Mouse (Mus musculus) stomach, embryonic 15.5 days (tissue): ENCODE data around the gene Rpl3. TPM values are rescaled to one million over a fixed set of nuclear protein-coding genes. Genes with fewer than 3 reads are reported as not detected.

ENCODE experiments used
- ATAC-seq: fragments of 200-750 bp; cut with Nextera tagmentation; 2 replicates; pipeline ENCODE4 v1.8.0; 2017; ENCODE audit warnings: low read depth, moderate number of reproducible peaks, moderate TSS enrichment; ENCODE audit not compliant: insufficient read depth, low FRiP score
- H3K27ac ChIP-seq: fragments of 300-500 bp; sonication (generic); 2 replicates; pipeline ENCODE4 v1.5.1; 2015; ENCODE audit warnings: mild to moderate bottlenecking, inconsistent platforms
- H3K27me3 ChIP-seq: fragments of 300-500 bp; sonication (generic); replicated peaks from 2 replicates; pipeline ENCODE4 v1.6.1; 2015; ENCODE audit warnings: inconsistent platforms
- H3K36me3 ChIP-seq: fragments of 300-500 bp; sonication (generic); 2 replicates; pipeline ENCODE4 v1.6.1; 2015; ENCODE audit warnings: inconsistent platforms
- H3K4me1 ChIP-seq: fragments of 300-500 bp; sonication (generic); 2 replicates; pipeline ENCODE4 v1.6.1; 2015; ENCODE audit warnings: inconsistent platforms
- H3K4me2 ChIP-seq: fragments of 300-500 bp; sonication (generic); 2 replicates; pipeline ENCODE4 v1.6.1; 2015; ENCODE audit warnings: mild to moderate bottlenecking, inconsistent platforms
- H3K4me3 ChIP-seq: fragments of 300-500 bp; sonication (generic); replicated peaks from 2 replicates; pipeline ENCODE4 v1.5.1; 2015; ENCODE audit warnings: inconsistent platforms
- H3K9ac ChIP-seq: fragments of 300-500 bp; sonication (generic); 2 replicates; pipeline ENCODE4 v1.6.1; 2015; ENCODE audit warnings: inconsistent platforms
- H3K9me3 ChIP-seq: fragments of 300-500 bp; sonication (generic); 2 replicates; pipeline ENCODE4 v1.6.1; 2016; ENCODE audit warnings: inconsistent platforms
- WGBS: fragments of 180-500 bp; shearing (Covaris S2); methylation state at CpG from one replicate; pipeline ENCODE4 v1.1.7; 2015; 5-methylcytosine and 5-hydroxymethylcytosine counted together
- polyA plus RNA-seq: library from polyadenylated mRNA; unstranded; fragments of >200 nt; fragmentation: Nextera tagmentation; extraction: Ambion mirVana; gene quantifications from 2 replicates; pipeline ENCODE4 v1.2.1, GENCODE M21; 2015

Gene Rpl3
- polyA plus RNA-seq, 1 experiment from 2014 or later: 883 TPM

- H3K27ac ChIP-seq: no peak overlapping the region
- H3K4me3 ChIP-seq: no peak overlapping the region
- no peaks in the 10 kb centered on the region for H3K36me3 ChIP-seq
- no peaks in the 10 kb centered on the region for H3K27me3 ChIP-seq
- WGBS: 95% methylated on average over 2 of the region's 2 CpGs
- no peak overlapping the region for H3K9ac ChIP-seq
- no peaks in the 10 kb centered on the region for H3K9me3 ChIP-seq
- no peak for ATAC-seq
- no peak overlapping the region for H3K4me2 ChIP-seq
- peaks cover 5% of the 10 kb centered on the region; the same call in 1 of the 2 replicates for H3K4me1 ChIP-seq
Observed at GRCm38 (mm10) chr15:80045749-80046148, 45.9 kb downstream of the Rpl3 start.

- Histone ChIP-seq H3K4me2 (no peak overlapping the region), H3K27ac (no peak overlapping the region), H3K9me3 (no peaks in the 10 kb centered on the region), H3K4me1 (peaks cover 5% of the 10 kb centered on the region; the same call in 1 of the 2 replicates), H3K27me3 (no peaks in the 10 kb centered on the region), H3K9ac (no peak overlapping the region), H3K36me3 (no peaks in the 10 kb centered on the region), H3K4me3 (no peak overlapping the region)
- no peak for ATAC-seq
- WGBS: 88% methylated on average over 10 of the region's 10 CpGs
Observed at GRCm38 (mm10) chr15:80044249-80044648, 47.4 kb downstream of the Rpl3 start.

- no peak overlapping the region for H3K9ac ChIP-seq
- no peak overlapping the region for H3K4me3 ChIP-seq
- 58% methylated on average over 4 of the region's 4 CpGs for WGBS
- ATAC-seq: no peak
- no peak overlapping the region for H3K4me2 ChIP-seq
- no peak overlapping the region for H3K27ac ChIP-seq
- H3K4me1 ChIP-seq: no peaks in the 10 kb centered on the region
- no peaks in the 10 kb centered on the region for H3K27me3 ChIP-seq
- H3K9me3 ChIP-seq: no peaks in the 10 kb centered on the region
- H3K36me3 ChIP-seq: no peaks in the 10 kb centered on the region
Observed at GRCm38 (mm10) chr15:80042152-80042551, 49.5 kb downstream of the Rpl3 start.

- H3K9ac ChIP-seq: no peak overlapping the region
- no peak overlapping the region for H3K4me3 ChIP-seq
- H3K4me1 ChIP-seq: no peaks in the 10 kb centered on the region
- no peaks in the 10 kb centered on the region for H3K36me3 ChIP-seq
- no peaks in the 10 kb centered on the region for H3K9me3 ChIP-seq
- H3K4me2 ChIP-seq: no peak overlapping the region
- no peaks in the 10 kb centered on the region for H3K27me3 ChIP-seq
- no peak for ATAC-seq
- 97% methylated on average over 2 of the region's 2 CpGs for WGBS
- no peak overlapping the region for H3K27ac ChIP-seq
Observed at GRCm38 (mm10) chr15:80038110-80038391, 53.6 kb downstream of the Rpl3 start.

- no peaks in the 10 kb centered on the region for H3K4me1 ChIP-seq
- no peaks in the 10 kb centered on the region for H3K36me3 ChIP-seq
- no peak for ATAC-seq
- no peak overlapping the region for H3K4me3 ChIP-seq
- no peak overlapping the region for H3K4me2 ChIP-seq
- 71% methylated on average over 11 of the region's 11 CpGs for WGBS
- no peaks in the 10 kb centered on the region for H3K9me3 ChIP-seq
- no peak overlapping the region for H3K9ac ChIP-seq
- no peaks in the 10 kb centered on the region for H3K27me3 ChIP-seq
- H3K27ac ChIP-seq: no peak overlapping the region
Observed at GRCm38 (mm10) chr15:80037255-80038109, 54.2 kb downstream of the Rpl3 start.

- no peak overlapping the region for H3K4me2 ChIP-seq
- H3K27ac ChIP-seq: no peak overlapping the region
- WGBS: 82% methylated on average over 6 of the region's 6 CpGs
- ATAC-seq: no peak
- no peaks in the 10 kb centered on the region for H3K27me3 ChIP-seq
- H3K9ac ChIP-seq: no peak overlapping the region
- H3K4me1 ChIP-seq: no peaks in the 10 kb centered on the region
- no peaks in the 10 kb centered on the region for H3K36me3 ChIP-seq
- no peak overlapping the region for H3K4me3 ChIP-seq
- no peaks in the 10 kb centered on the region for H3K9me3 ChIP-seq
Observed at GRCm38 (mm10) chr15:80035341-80035885, 56.3 kb downstream of the Rpl3 start.

- H3K27ac ChIP-seq: no peak overlapping the region
- no peaks in the 10 kb centered on the region for H3K9me3 ChIP-seq
- H3K9ac ChIP-seq: no peak overlapping the region
- no peak overlapping the region for H3K4me3 ChIP-seq
- no peak overlapping the region for H3K4me2 ChIP-seq
- ATAC-seq: no peak
- no peaks in the 10 kb centered on the region for H3K27me3 ChIP-seq
- H3K4me1 ChIP-seq: no peaks in the 10 kb centered on the region
- no peaks in the 10 kb centered on the region for H3K36me3 ChIP-seq
Observed at GRCm38 (mm10) chr15:80034913-80035312, 56.8 kb downstream of the Rpl3 start.

- Histone ChIP-seq H3K4me3 (no peak overlapping the region), H3K9me3 (no peaks in the 10 kb centered on the region), H3K27ac (no peak overlapping the region), H3K4me2 (no peak overlapping the region), H3K36me3 (no peaks in the 10 kb centered on the region), H3K27me3 (no peaks in the 10 kb centered on the region), H3K4me1 (no peaks in the 10 kb centered on the region), H3K9ac (no peak overlapping the region)
- 67% methylated on average over 7 of the region's 7 CpGs for WGBS
- no peak for ATAC-seq
Observed at GRCm38 (mm10) chr15:80034366-80034765, 57.3 kb downstream of the Rpl3 start.

- 89% methylated on average over 4 of the region's 4 CpGs for WGBS
- no peaks in the 10 kb centered on the region for H3K36me3 ChIP-seq
- no peak overlapping the region for H3K4me2 ChIP-seq
- no peak overlapping the region for H3K9ac ChIP-seq
- H3K9me3 ChIP-seq: no peaks in the 10 kb centered on the region
- no peak for ATAC-seq
- no peak overlapping the region for H3K27ac ChIP-seq
- H3K4me1 ChIP-seq: no peaks in the 10 kb centered on the region
- no peak overlapping the region for H3K4me3 ChIP-seq
- H3K27me3 ChIP-seq: no peaks in the 10 kb centered on the region
Observed at GRCm38 (mm10) chr15:80031133-80031532, 60.5 kb downstream of the Rpl3 start.

- Histone ChIP-seq H3K4me3 (no peak overlapping the region), H3K4me1 (0 out of 2 replicates have a peak, but pooled peaks cover 4% of the 10 kb centered on the region), H3K9ac (no peak overlapping the region), H3K9me3 (no peaks in the 10 kb centered on the region), H3K27ac (no peak overlapping the region), H3K36me3 (no peaks in the 10 kb centered on the region), H3K27me3 (no peaks in the 10 kb centered on the region), H3K4me2 (no peak overlapping the region)
- 83% methylated on average over 10 of the region's 10 CpGs for WGBS
- ATAC-seq: no peak
Observed at GRCm38 (mm10) chr15:80030399-80030798, 61.3 kb downstream of the Rpl3 start.

- Histone ChIP-seq H3K4me1 (peaks cover 15% of the 10 kb centered on the region; the same call in 1 of the 2 replicates), H3K4me3 (no peak overlapping the region), H3K9me3 (no peaks in the 10 kb centered on the region), H3K27me3 (no peaks in the 10 kb centered on the region), H3K36me3 (no peaks in the 10 kb centered on the region), H3K27ac (no peak overlapping the region), H3K4me2 (no peak overlapping the region), H3K9ac (no peak overlapping the region)
- WGBS: 78% methylated on average over 5 of the region's 5 CpGs
- no peak for ATAC-seq
Observed at GRCm38 (mm10) chr15:80028862-80029261, 62.8 kb downstream of the Rpl3 start.
